Mouse (Mus musculus): ENCODE data around the gene Scd3.

DNA sequence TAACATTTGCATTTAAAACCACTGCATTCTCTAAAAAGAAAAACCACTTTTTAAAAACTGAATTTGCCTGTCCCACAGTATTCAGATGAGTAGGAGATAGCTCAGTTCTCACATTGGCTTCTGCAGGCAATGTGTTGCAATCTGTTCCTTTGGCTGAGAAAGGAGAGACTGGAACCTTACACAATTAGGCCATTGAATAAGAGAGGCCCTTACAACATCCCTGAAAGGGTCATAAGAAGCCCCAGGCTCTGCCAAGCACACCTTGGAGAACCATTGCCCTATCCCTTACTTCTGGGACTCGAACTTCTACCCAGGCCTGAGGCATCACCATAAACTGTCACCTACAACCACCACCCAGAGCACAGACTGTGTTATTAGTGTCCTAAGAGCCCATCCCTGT is 22.6 kb upstream of the Scd3 start:
- TF ChIP-seq CTCF (IDR thresholded peaks at IDR 0.05; ENCODE audit: low read depth) (no peak), EP300 (IDR thresholded peaks at IDR 0.05; ENCODE audit: low read depth) (no peak)

All from heart, postnatal 0 days (tissue).